Mouse (Mus musculus) kidney, adult 2 months (tissue): ENCODE results near the gene B4galnt1.

Source experiments
- CTCF ChIP-seq: fragments of 200-500 bp; conservative IDR thresholded peaks from 2 replicates; pipeline ENCODE4 v1.5.1; 2011; ENCODE audit warnings: low read depth, mild to moderate bottlenecking, control low read depth, low read length, moderate library complexity, mixed read lengths; ENCODE audit not compliant: insufficient read depth, insufficient read length
- POLR2A ChIP-seq: fragments of 200-500 bp; IDR thresholded peaks from one replicate; pipeline ENCODE4 v1.6.1; 2011; ENCODE audit warnings: low read depth, low read length, control low read depth

DNA sequence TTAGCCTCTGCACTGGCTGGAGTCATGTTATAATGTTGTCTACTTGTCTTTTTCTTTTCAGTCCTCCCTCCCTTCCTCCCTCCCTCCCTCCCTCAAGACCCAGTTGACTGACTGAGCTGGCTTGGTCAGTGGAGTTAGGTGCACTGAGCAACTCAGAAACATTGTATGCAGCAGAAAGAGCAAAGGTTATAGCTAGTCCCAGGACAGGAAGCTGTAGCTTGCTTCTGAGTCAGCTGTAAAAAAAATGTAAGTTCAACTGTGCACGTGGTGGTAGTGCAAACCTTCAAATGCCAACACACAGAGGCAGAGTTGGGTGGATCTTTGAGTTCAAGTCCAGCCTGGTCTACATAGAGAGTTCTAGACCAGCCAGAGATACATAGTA is 49.4 kb downstream of the B4galnt1 start:
- TF ChIP-seq POLR2A: no peak
- TF ChIP-seq CTCF: no peak
